Mouse (Mus musculus) gastrocnemius, postnatal 4 days (tissue): ENCODE measurements around the gene Zzz3. TPM values are rescaled to one million over a fixed set of nuclear protein-coding genes. Genes with fewer than 3 reads are reported as not detected.

Experiments
- DNase-seq, 2 experiments: peaks; one replicate each; pipeline ENCODE4 v3.0.0; 2021 to 2022; ENCODE audit warnings: low spot score in 2 of 2, mixed read lengths in 2 of 2
- long read RNA-seq, 2 experiments: library from polyadenylated mRNA; stranded (forward); transcript quantifications; one replicate each; pipeline ENCODE4 v2.0.0; 2021
- total RNA-seq, 2 experiments: library from RNA; stranded (reverse); gene quantifications; 2 replicates each; pipeline ENCODE4 v1.2.3; 2021

Gene Zzz3
- 10 to 100 TPM; 30.1 to 35.8 TPM for total RNA-seq
- long read RNA-seq, experiment 1, full-length matches to known transcripts: 6 of 30 reads
- long read RNA-seq, experiment 1, partial matches to known transcripts: 3 of 30 reads
- long read RNA-seq, experiment 1, other reads (novel, unspliced or antisense): 21 of 30 reads
- long read RNA-seq, experiment 2, full-length matches to known transcripts: 10 of 29 reads
- long read RNA-seq, experiment 2, partial matches to known transcripts: 2 of 29 reads
- long read RNA-seq, experiment 2, other reads (novel, unspliced or antisense): 17 of 29 reads

DNA sequence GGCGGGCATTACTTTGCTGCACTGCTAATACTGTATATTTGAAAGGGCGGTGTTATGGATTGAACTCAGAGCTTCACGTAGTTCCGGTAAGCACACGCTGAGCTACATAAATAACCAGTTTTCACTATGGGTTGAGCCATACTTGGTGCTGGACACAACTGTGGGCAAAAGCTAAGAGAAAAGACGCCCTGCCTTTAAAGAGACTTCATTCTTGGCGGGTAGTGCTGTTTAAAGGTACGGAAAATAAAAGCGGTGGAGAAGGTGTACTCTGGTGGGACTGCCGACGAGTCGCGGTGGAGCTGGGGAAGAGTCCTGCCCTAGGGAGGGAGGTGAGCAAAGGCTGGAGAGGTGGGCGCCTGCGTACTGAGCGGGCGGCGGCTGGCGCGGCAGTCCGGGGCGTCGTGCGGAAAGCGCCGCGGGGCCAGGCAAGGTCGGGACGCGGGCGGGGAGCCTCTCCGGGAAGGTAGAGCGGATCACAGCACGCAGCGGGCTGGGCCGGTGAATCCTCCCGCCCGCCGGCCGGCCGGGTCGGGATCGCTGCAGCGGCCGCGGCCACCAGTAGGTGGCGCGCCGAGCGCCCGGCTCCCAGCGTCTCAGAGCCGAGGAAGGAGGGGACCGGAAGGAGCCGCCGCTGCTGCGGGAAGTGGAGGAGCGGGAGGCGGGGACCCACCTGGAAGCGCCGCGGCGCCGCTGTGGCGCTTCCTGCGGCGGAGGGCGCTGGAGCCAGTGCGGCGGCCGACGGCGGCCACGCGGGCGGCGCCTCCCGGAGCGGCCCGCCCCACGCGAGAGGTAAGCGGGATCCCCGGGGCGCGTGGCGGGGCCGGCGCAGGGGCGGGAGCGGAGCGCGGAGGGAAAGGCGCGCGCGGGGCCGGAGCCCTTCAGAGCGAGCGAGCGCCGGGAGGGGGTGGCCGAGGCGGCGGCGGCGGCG is at the start of gene Zzz3:
Gene Zzz3 (plus strand): TSS at position 124 of the 928 bp plus-strand sequence.
- DNase-seq: peak; percentile 87 to 91

DNA sequence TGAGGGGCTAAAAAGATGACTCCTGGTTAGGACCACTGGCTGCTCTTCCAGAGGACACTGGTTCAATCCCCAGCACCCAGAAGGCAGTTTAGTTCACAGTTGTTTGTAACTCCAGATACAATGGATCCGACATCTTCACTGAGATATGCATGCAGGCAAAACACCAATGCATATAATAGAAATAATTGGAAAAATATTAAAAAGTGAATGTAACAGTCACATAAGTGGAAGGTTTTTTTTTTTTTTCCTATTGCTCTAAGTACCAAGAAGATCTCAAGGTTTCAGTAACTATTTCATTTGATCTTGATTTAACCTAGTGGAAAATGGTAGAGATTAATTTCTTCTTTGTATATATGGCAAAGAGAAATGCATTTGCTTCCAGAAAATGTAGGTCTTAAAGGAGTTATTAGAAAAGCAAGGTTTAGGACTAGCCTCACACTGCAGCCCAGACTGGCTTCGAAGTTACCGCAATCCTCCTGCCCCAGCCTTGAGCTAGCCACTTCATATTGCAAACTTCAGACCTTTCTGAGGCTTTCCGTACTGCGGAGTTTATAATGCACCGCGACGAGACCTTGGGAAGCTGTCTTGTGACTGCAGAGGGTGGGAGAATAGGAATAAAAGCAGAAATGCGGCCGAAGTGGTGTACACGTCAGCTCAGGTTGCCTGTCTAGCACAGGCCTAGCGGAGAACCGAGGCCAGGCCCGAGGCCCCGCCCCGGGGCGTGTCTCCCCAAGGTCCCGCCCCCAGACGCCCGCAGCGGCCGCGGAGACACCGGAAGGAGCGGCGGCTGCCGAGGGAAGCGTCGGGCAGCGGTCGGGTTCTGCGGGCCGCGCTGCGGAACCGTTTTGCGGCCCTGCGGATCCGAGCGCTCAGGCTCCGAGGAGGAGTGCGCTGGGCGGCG is 49.3 kb upstream of the Zzz3 start, which contains the start of gene Usp33:
Gene Usp33 (plus strand): TSS at position 747 of the 901 bp plus-strand sequence.
- DNase-seq: peak; percentile 95 to 97

DNA sequence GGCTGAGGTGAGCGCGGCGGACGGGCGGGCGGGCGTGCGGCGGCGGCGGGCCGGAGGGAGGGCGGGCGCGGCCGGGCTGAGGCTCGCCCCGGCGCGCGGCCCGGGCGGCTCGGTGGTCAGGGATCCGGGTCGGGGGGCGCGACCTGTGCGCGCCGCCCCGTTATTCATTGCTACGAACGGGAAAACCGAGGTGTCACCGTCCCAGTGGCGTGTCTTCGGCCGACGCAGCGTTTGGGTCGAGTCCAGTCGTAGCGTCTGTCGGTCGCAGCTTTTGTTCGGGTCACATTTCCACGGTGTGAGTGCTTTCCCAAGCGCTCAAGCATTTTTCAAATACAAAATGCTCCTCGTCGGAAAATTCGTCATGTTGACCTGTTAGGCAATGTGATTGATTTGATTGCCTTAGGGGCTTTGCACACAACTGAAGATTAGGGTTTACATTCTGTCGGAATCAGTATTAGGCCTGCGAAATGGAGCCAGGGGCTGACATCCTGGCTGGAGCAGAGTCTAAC is 48.6 kb upstream of the Zzz3 start:
- peak in 1 of 2 experiments; percentile 60 for DNase-seq

DNA sequence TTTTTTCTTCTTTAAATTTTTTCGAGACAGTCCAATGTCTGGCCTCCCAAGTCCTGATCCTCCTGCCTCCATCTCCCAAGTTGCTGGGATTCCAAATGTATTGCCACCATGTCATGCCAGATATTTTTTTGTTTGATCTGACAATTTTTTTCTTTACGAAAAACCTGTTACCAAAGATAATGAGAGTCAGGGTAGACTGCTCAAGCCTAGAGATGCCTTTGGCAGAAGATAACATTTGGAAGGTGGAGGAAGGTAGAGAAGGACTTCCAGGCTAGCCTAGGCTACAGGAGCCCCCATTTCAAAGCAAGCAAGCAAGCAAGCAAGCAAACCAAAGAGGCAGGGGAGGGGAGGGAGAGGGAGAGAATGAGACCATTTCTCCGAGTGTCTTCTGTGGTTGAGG is 48.0 kb upstream of the Zzz3 start:
- no peak for DNase-seq

DNA sequence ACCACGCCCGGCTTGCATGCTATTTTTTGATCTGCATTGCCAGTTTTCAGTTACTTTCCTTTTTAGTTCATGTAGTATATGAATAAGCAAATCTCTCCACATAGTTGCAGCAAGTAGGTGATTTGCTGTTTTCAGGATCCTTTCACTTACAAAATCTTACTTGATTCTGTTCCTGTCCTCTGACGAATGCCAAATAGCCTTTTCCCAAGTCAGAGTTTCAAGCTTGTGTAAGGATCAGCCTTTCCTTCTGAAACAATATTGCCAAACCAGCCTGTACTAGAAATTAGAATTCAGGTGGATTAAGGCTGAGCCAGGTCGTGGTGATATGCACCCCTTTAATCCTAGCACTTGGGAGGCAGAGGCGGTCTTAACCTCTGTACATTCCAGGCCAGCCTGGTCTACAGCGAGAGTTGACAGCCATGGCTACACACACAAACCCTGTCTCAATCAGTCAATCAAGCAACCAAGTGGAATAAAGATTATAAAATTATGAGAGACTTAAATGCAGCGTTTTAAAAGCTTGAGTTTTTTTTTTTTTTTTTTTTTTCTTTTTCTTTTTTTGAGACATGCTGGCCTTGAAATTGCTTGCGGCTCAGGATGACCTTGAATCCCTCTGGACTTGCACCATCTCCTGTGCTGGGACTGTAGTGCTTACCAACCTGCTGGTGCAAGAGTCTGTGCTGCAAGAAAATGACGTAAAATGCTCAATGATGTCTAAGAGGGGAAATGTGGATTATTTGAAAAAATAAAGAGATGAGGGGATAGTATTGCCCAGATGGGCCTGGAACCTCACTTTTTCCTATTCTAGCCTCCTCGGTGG is 47.1 kb upstream of the Zzz3 start:
- DNase-seq: no peak

DNA sequence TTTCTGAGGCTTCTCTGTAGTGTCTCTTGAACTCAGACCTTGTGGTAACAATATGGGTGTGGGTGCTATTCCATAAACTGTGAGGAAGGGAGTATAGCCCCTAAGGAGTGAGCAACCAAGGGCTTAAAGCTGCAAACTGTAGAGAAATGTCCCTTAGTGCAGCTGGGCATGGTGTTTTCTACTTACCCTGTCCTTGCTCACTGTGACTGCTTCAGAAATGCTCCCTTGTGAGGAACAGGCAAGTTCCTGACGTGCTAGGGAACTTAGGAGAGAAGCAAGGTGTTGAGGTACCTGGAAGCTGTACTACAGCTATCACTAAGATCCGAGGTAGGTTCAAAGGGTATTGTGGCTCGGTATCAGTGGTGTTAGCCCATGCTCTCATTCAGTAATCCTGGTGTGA is 44.8 kb upstream of the Zzz3 start:
- DNase-seq: no peak

DNA sequence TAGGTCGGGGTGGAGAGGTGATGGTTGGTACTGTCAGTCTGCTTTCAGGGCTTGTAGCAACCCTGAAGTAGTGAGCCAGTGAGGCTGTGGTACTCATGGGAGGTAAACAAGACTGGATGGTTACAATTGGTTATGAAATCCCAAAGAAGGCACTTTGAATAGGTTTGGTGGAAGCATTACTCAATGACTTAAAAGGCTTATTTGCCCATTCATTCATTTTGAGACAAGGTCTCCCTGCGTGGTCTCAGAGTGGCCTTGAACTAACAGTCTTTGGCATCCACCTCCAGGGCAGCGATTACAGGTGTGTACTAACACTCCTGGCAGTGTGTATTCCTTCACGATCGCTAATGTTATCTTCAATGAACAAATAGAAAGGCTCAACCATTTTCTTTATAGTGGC is 44.3 kb upstream of the Zzz3 start:
- DNase-seq: no peak

DNA sequence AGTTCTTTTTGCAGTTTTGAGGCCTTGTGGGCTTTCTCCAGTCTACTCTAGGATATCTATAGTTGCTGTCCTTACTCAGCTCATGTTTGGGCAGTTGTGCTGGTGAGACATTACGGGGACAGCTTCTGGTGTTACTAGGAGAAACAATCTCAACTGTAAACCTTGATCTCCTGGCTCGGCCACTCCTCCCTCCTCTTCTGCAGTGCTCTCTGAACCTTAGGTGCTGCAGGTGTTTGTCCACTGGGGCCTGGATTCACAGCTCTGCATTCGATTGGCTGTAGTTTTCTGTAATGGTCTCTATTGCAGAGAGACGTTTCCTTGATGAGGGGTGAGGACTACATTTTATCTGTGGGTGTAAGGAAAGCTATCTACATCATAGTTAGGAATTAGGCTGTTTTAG is 43.0 kb upstream of the Zzz3 start:
- no peak for DNase-seq

DNA sequence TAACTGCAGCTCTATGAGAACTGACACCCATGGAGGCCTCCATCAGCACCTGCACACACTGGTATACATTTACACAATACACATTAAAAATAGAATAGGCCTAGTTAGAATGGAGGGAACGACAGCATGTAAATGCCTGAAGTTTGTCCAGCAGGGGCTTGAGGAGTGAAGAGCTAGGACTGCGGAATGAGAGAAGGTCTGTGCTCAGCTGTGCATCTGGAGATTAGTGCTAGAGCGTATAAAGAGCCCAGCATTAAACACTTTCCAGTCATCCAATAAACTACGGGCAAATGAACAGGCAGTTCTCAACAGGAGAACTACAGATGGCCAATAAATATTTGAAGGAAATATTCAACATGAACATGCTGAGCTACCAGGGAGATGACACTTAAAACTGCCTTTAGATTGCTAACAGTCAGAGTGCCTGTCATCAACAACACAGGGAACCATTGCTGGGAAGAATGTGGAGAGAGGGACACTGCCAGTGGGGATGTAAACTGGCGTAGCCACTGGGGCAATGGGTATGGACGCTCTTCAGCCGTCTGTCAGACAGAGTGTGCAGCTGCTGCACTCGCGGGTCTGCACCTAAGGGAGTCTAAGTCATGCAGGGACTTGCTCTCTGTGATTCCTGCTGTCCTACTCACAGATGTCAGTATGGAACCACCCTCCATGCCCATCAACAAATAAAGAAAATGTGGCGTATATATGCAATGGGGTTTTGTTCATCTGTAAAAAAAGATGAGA is 41.7 kb upstream of the Zzz3 start:
- DNase-seq: no peak

DNA sequence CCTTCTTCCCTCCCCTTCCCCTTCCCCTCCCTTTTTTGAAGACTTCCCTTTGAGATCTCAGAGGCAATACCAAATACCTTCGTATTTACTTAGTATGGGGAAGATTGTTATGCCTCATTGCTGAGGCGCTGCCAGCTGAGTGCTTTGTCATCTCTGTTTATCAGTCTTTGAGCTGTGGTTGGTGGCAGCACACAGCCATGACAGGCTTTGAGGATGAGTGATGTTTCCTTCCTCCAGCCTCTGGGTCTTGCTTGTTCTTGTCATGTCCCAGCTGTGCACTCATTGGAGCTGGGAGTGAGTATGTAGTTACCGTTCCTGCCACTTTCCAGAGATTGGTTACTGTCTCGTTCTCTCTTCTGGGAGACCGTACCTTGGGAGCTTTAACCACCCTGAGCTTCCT is 39.9 kb upstream of the Zzz3 start:
- DNase-seq: no peak

DNA sequence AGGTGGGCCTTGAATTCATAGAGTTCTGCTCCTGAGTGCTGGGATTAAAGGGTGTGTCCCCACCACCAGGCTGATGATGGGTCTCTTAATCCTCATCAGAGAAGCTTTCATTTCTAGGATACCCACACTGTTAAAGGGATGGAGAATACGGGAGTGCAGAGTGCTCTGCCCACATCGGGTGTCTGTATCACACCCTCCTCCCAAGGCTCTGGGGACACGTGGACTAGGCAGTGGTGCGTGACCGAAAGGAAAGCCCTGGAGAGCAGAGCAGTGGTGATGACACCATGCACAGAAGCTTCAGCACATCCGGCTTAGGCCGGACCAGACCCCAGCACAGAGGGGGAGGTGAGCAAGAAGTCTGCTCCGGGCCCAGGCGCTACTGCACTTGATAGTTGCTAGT is 38.5 kb upstream of the Zzz3 start:
- no peak for DNase-seq

DNA sequence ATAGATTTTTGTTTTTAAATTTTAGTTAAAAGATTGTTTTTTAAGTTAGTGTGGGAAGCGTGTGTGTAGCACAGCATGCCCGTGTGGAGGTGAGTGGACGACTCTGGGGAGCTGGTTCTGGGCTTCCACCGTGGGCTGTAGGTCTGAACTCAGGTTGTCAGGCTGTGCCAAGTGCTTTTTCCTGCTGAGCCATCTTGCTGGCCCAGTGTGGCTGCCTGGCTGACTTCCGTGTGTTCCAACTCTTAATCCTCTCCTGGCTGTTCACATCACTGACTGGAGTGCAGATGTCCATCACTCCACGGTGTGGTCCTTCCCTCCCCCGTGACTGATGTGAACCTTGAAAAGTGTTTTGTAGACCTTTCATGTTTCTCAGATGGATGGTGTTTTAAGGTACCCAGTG is 36.1 kb upstream of the Zzz3 start:
- DNase-seq: no peak

DNA sequence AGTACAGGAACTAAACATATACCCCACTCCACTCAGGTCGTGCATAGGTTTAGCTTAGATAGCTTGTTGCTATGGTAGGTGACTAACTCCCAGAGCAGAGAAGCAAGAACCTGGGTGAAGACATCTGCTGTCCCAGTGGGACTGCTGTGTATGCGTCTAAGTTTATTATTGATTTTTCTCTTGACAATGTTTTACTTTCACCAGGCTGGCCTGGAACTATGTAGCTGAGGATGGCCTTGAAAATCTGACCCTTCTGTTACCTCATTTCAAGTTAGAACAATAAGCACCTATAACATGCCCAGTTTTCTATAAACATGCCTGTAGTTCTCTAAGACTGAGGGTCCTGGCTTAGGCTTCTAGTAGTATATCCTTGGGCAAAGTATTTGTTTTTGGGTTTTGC is 31.1 kb upstream of the Zzz3 start:
- DNase-seq: no peak

DNA sequence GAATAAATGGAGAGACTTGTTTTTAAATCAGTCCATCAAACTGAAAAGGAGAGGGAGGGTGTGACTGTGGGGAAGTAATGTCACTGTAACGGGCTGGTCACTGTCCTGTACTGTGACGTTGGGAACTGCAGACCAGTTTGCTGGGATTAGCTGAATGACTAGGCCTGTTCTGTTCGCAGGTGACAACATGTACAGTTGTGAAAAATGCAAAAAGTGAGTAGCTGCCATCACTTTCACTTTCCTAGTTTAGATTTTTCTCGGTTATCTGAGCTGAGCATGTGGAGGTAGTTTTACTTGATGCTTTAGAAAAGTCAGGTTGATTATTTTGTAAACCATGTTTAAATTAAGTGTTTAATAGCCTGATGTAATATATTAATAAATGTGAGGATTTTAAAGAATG is 19.2 kb upstream of the Zzz3 start:
- no peak for DNase-seq

DNA sequence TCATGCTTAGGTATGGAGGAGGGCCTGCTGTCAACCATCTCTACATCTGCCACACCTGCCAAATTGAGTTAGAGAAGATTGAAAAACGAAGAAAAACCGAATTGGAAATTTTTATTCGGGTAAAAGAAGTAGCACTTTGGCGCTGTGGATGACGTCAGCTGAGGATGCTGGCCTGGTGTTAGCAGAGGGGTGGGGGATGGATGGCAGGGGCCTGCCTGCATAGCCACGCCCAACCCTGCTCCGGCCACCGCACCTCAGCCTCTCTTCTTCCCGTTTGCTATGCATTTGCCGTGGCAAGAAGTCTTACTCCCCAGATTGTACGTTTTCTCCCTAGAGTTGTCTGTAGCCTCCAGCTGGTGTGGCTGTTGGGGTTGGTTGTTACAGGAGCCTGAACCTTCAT is 11.2 kb upstream of the Zzz3 start:
- DNase-seq: no peak

DNA sequence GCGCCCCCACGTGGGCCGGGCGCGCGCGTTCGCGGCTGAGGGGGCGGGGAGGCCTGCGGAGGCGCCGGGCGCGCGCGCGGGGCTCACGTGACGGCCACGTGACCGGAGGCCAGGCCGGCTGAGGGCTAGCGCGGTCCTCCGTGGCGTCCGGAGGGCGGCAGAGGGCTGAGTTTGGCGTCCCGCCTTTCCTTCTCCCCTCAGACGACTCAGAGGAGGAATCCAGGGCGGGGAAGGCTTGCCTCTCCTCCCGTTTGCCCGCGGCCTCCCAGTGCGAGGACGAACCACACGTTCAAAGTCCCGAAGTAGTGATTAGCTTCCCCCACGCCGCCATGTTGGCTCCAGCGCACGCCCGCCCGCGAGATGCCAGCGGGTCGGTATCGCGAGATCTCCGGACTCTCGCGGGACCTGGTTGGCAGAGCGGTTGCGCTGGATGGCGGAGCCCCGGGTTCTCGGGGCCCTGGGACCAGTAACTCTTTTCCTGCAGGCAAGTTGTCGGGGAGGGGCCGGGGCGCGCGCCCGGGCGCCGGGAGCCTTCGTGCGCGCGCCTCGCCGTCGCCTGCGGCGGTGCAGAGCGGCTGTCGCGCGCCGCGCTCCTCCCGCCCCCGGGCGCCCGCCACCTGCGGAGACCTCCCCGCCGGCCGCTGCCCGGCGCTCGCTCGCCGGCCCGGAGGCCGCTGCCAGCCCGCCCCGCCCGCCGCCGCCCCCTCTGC is 1.2 kb downstream of the Zzz3 start:
- DNase-seq: peak; percentile 95 to 99

DNA sequence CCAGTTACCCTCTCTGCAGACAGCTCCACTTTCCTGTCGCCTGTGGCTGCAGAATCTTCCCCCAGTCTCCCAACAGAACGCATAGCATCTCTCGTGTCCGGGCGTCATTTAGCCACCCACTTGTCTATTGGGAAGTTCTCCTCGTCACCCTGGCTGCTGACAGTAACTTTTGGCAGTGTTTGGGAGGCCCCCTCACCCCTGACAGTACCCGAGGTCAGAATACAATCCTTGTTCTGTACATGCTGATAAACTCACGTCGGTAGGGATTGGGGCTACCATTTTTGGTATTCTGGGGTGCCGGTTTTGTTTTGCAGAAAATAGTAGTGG is 1.7 kb downstream of the Zzz3 start:
- no peak for DNase-seq

DNA sequence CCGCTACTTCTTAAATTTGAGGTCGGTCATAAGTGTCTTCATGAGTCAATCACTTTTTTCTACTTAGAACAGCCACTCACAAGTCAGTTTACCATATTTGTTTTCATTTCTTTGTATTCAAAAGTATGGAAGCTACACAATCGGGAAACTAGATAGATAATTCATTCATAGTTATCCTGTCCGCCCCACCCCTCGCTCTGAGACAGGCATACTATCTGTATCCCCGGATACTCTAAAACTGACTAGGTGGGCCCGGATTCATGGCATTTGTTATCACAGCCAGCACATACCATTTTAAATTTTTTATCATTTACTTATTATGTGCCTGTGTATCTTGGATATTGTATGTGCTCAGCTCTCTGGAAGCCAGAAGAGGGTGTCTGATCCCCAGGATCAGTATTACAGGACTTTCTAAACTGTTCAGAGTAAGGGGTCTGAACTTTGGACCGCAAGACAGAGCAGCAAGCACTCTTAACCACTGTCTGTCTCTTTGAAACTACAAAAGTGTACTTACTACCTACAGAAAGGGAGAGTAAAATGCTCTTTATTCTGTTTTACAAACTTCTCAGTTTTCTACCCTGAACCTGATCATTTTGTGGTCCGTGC is 2.2 kb downstream of the Zzz3 start:
- DNase-seq: no peak

DNA sequence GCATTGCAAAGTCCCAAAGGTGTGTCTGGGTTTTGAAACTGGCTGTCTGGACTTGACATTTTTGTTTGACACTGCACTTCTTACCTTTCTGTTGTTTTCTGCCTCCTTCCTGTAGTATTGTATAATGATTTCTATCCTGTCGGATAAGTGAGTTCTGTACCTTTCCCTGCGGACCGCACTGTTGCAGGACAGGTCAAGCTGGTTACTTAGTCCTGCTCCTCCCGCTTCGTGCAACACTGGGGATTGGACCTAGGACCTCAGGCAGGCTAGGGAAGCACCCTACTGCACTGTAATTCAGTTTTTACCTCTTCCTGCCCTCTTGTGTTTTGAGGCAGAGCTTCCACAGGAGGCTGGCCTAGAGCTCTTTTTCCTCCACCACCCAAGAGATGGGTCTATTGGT is 5.2 kb downstream of the Zzz3 start:
- no peak for DNase-seq
